Mouse (Mus musculus) kidney, adult 18-20 months (tissue): ENCODE data around the gene Taf4.
A peak's percentile ranks its signal among the peaks of the same experiment; 100 is the strongest.

Source experiments
- DNase-seq: peaks from one replicate; pipeline ENCODE4 v3.0.0; 2021

Taf4 gene

GRCm38 (mm10) chr2:179980616-179981015 lies 4.2 kb upstream of the Taf4 start:
- DNase-seq: no peak

GRCm38 (mm10) chr2:179979836-179980235 lies 3.4 kb upstream of the Taf4 start:
- DNase-seq: no peak

GRCm38 (mm10) chr2:179978250-179978649 lies 1.8 kb upstream of the Taf4 start:
- no peak for DNase-seq

- DNase-seq: no peak
These were observed 1.0 kb upstream of the Taf4 start for GRCm38 (mm10) chr2:179977344-179978025.

- no peak for DNase-seq
These were observed 185 bp downstream of the Taf4 start for GRCm38 (mm10) chr2:179976295-179976627.

- DNase-seq: no peak
These were observed 595 bp downstream of the Taf4 start for GRCm38 (mm10) chr2:179975851-179976250.

GRCm38 (mm10) chr2:179974651-179975471 lies 1.6 kb downstream of the Taf4 start:
- peak; percentile 71 for DNase-seq

- no peak for DNase-seq
These were observed 2.4 kb downstream of the Taf4 start for GRCm38 (mm10) chr2:179973871-179974628.

- DNase-seq: no peak
These were observed 4.0 kb downstream of the Taf4 start for GRCm38 (mm10) chr2:179972406-179972805.

GRCm38 (mm10) chr2:179971891-179972290 lies 4.6 kb downstream of the Taf4 start:
- no peak for DNase-seq

GRCm38 (mm10) chr2:179969137-179969536 lies 7.3 kb downstream of the Taf4 start:
- no peak for DNase-seq

GRCm38 (mm10) chr2:179967633-179968032 lies 8.8 kb downstream of the Taf4 start:
- no peak for DNase-seq

GRCm38 (mm10) chr2:179961420-179961819 lies 15.0 kb downstream of the Taf4 start:
- no peak for DNase-seq

- no peak for DNase-seq
These were observed 16.1 kb downstream of the Taf4 start for GRCm38 (mm10) chr2:179960327-179960726.

- no peak for DNase-seq
These were observed 17.1 kb downstream of the Taf4 start for GRCm38 (mm10) chr2:179959391-179959790.

GRCm38 (mm10) chr2:179951542-179952524 lies 24.6 kb downstream of the Taf4 start:
- DNase-seq: no peak

- DNase-seq: no peak
These were observed 27.6 kb downstream of the Taf4 start for GRCm38 (mm10) chr2:179948820-179949219.

GRCm38 (mm10) chr2:179947607-179948006 lies 28.8 kb downstream of the Taf4 start:
- no peak for DNase-seq

GRCm38 (mm10) chr2:179946496-179946895 lies 29.9 kb downstream of the Taf4 start:
- no peak for DNase-seq

- no peak for DNase-seq
These were observed 31.4 kb downstream of the Taf4 start for GRCm38 (mm10) chr2:179945051-179945450.

GRCm38 (mm10) chr2:179941696-179942095 lies 34.8 kb downstream of the Taf4 start:
- DNase-seq: no peak

GRCm38 (mm10) chr2:179937091-179937490 lies 39.4 kb downstream of the Taf4 start:
- no peak for DNase-seq
